Mouse (Mus musculus) bone marrow macrophage, adult 2 months (primary cell): ENCODE results near the gene Amacr.

Source experiments
- CTCF ChIP-seq: IDR thresholded peaks from 2 replicates; pipeline ENCODE4 v1.5.1; 2012; ENCODE audit warnings: low read depth, mild to moderate bottlenecking, low read length, moderate library complexity
- POLR2A ChIP-seq: IDR thresholded peaks from 2 replicates; pipeline ENCODE4 v1.6.1; 2012; ENCODE audit warnings: mild to moderate bottlenecking, low read depth, low read length, borderline replicate concordance

GRCm38 (mm10) chr15:10951951-10952759, 29.4 kb upstream of the Amacr start, which contains the start of gene C1qtnf3:
- no peak for TF ChIP-seq CTCF
- no peak for TF ChIP-seq POLR2A
